Mouse (Mus musculus): ENCODE results near the gene Mgll. TPM values are rescaled to one million over a fixed set of nuclear protein-coding genes. Genes with fewer than 3 reads are reported as not detected.

The Mgll gene
- total RNA-seq, 2 experiments from 2014 or later, result 40.0 to 47.5 TPM

- no peak for DNase-seq
These were observed 19.5 kb downstream of the Mgll start for GRCm38 (mm10) chr6:88743601-88744291.

GRCm38 (mm10) chr6:88745027-88745426 is 20.8 kb downstream of the Mgll start:
- no peak for DNase-seq

DNA sequence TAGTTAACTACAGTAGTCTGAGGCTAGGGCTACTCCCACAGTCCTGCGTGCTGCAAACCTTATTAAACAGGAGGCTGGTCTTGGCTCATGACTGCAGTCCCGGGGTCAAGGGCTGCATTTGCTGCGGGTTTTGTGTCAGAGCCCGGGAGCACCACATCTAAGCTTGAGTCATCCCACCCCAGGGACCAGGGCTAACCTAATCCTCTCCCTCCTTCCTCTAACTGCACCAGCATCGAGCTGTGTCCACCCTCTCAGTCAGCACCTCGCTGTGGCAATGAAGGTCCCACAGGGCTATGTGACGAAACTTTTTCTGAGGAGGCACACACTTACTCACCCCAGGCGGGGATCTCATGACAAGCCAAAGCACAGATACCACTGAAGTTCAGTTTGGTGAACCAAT is 22.1 kb downstream of the Mgll start:
- no peak for DNase-seq

GRCm38 (mm10) chr6:88747296-88748040 is 23.3 kb downstream of the Mgll start:
- no peak for DNase-seq

DNA sequence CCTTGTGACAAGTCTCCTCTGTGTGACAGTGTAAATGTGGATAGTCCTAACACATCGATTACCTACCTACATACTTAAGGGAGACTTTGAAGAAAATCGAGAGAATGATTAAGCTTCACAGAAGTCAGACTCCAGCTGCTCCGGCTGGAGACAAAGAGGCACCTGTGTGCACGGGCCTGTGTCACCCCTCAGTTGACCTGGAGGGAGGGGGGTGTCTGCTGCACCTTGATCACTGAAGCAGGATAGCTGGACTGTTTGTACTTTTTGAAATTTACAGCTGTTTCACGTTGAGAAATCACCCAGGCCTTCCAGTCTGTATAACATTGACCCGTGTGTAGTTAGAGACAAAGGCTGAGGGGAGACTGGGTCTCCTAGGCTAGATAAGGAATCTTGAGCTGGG is 26.7 kb downstream of the Mgll start:
- DNase-seq, result no peak

GRCm38 (mm10) chr6:88752711-88753219 is 28.6 kb downstream of the Mgll start:
- DNase-seq, result no peak

DNA sequence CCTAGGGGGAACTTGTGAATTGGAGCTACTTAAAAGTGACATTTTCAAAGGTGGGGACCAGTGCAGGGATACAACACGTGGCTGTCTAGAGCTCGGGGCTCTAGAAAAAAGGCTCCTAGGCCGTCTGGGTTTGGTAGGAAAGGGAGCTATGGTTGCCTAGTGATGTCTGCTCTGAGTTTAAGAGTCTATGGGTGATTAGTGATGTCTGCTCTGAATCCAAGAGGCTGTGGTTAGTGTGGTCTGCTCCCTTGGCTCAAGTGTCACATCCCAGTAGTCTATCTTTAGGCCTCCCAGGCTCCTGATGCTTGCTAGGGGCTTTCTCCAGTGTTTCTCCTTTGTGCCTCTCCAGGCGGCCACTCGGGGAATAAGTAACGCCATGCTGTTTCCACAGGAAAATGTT is 29.4 kb downstream of the Mgll start:
- no peak for DNase-seq

GRCm38 (mm10) chr6:88756992-88757391 is 32.8 kb downstream of the Mgll start:
- DNase-seq, result no peak

DNA sequence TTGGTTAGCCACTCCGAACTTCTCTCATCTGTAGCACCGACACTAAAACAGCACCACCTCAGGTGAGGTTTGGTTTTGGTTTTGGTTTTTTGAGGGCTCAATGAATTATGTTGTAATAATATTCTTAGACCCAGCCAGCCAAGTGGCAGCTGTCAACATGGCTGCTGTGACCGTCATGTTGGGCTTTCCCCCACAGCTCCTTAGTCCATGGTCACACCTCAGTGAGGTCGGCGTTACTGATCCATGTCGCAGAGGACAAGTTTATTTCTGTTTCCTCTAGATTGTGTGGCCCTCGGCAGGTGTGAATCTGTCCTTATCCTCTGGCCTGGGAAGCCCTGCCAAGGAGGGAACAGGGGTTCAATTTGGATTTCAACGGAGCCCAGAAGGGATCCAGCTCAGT is 33.9 kb downstream of the Mgll start:
- DNase-seq, result no peak

GRCm38 (mm10) chr6:88758568-88759522 is 34.6 kb downstream of the Mgll start:
- peak; percentile 58 for DNase-seq

DNA sequence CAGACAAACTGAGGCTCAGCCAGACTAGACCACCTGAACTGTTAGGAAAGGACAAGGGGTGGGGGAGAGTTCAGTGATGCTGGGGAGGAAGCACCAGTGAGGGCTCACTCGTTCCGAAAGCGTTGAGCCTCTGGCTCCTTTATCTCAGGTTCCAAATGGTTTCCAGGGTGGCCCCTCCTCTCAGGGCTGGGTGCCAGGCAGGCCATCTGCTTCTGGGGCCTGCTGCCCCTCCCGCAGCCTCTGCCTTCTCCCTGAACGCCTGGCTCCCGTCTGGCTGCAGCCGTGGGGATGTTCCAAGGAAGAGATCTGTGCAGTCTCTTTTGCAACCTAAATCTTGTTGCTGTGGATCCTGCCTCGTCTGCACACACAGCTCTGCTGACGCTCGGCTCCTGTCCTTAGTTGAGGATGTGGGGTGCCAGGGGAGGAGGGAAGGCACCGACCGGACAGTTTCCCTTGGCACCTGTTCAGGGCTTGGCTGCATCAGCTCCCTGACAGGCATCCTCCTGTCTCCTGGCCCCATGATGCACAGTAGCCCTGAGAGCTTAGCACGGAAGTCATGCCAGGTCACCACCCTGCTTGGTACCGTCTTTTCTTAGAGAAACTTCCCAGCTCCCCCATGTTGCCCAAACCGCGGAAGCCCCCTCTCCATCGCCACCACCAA is 35.7 kb downstream of the Mgll start:
- peak; percentile 90 for DNase-seq

DNA sequence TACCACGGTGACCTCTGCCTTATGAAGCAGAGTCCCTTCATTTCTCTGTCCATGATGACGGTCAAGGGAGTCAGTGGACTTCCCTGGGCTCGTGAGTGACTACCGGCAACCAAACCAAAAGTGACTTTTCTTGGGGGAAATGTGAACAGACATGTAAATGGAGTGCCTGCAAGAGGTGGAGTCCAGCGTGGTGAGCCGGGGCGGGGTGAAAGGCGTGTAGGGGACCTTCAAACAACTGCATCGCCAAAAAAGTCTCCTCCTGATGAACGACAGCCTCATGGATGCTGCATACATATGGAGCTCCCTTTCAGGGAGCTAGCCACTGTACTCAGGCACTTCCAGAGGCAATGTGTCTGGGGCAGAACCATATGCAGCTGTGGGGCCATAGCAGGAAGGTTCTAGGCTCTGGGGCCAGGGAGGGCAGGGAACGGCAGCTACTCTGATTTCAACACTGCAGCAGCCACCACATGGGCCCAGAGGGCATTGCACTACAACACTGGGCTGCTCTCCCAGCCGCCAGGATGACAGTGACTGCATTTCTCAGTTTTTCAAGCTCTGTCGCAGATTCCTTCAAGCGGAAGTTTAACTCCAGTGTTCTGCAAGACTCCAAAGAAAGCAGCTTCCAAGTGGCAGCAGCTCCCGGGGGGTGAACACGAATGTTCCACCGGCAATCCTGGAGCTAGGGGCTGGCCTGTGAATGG is 36.9 kb downstream of the Mgll start:
- no peak for DNase-seq

GRCm38 (mm10) chr6:88761684-88762439 is 37.6 kb downstream of the Mgll start:
- DNase-seq, result no peak

DNA sequence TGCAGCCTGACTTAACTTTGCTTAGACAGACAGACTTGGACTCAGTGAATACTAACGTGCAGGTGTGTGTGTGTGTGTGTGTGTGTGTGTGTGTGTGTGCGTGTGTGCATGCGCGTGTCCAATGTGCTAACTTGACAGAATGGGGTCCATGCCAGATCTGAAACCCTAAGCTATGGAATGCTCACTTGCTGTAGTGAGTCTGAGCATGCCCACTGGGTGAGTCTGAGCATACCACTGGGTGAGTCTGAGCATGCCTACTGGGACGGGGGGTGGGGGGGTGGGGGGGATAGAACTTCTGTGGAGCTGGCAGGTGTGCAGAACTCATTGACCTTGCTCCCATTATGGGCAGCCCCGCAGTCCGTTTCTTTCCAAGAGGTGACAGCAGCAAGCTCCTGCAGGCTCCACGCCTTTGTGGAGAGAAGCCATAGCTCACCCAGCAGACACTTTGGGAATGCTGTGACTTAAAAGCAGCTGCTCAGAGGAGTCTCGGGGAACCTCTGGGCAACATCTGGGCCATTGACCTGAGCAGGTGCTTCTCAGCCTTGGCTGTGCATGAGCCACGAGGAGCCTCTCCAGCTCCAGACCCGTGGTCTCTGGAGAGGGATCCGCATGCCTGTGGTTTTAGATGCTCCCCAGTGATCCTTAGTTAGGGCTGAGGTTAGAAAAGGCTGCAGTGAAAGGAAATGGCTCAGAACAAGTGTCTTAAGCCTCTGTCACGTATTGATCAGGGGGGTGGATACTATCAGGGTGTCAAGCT is 38.4 kb downstream of the Mgll start:
- DNase-seq, result no peak

DNA sequence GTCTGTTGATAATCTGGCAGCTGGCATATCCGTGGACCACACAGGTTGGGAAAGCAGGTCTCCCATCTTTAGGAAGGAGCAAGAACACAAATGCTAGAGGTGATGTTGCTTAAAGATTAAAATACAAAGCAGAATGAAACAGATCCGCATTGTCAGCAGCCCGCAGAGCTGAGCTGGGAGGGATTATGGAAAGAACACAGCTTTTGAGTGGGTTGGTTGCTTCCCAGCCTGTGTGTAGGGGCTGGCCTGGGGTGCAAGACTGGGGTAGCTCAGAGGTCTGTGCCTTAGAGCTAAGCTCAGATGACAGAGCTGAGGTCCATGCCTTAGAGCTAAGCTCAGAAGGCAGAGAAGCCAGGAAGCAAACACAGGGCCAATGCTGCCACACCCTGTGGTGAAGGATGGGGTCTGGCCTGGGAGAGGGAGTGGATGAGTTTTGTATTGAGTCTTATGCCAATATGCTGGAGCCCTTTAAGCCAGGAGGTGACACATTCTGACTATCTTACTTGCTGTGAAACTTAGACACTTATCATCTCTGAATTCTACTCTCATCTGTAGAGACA is 39.4 kb downstream of the Mgll start:
- peak; percentile 47 for DNase-seq

DNA sequence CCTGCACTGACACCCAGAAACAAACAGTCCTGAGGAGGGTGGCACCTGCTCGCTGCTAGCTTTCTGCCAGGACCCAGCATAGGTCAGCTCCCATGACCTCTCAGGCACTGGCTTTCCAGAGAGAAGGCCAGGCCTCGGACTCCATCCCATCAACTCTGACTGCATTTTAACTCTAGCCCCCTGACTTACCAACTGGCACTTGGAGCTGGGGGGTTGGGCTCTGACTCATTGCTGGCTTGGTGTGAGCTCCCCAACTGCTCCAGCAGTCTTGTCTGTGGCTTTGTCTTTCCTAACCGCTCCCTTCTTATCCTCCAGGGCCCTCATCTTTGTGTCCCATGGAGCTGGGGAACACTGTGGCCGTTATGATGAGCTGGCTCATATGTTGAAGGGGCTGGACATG is 40.1 kb downstream of the Mgll start:
- DNase-seq, result no peak

DNA sequence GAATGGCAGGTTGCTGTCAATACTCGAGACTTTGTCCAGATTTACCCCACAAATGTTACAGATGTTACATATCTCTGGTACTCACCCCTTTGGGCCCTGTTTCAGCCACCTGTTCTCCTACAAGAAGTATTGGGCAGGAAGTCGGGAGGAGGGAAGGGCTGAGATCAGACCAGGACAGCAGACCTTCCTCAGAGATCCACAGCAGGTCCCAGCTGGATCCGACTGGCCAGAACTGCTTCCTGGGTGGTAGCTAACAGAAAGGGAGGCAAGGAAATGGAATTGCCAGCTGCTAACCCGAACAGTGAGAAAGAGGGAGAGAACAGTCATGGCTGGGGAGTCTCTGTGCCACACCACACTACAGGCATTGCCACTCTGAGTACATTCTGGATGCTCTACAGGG is 43.5 kb downstream of the Mgll start:
- no peak for DNase-seq

- no peak for DNase-seq
These were observed 45.5 kb downstream of the Mgll start for GRCm38 (mm10) chr6:88769723-88770122.

DNA sequence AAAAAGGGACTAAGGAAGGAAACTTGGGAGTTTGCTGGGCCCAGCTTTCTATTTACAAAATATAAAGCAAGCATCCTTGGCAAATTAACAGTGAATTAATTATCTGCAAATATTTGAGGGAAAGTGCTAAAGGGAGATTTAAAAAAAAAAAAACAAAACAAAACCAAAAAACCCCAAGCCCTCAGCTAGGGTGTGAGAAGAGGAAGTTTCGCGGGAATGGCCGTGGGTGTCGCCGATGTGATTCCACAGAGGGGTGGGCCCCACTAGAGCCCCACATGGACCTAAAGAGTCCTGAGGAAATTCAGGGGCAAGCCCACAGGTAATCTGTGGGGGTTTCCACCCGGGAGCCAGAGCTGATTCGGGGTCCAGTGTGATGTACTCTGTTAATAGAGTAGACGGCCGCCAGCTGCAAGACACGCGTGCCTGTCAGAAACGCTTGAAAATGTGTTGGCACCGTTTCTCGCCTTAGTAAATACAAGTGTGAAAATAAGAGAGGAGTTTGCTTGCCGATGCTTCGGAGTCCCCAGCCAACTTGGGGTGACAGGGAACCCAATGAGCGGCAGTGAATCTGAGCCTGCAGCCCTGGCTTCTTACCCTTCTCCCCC is 46.2 kb downstream of the Mgll start:
- DNase-seq, result no peak

Data from gastrocnemius, postnatal 25 days (tissue).